Mouse (Mus musculus): ENCODE data around the gene Rfk. TPM values are rescaled to one million over a fixed set of nuclear protein-coding genes. Genes with fewer than 3 reads are reported as not detected.
A peak's percentile ranks its signal among the peaks of the same experiment; 100 is the strongest.

The Rfk gene
- polyA plus RNA-seq, 2 experiments: 29.8 to 59.0 TPM

DNA sequence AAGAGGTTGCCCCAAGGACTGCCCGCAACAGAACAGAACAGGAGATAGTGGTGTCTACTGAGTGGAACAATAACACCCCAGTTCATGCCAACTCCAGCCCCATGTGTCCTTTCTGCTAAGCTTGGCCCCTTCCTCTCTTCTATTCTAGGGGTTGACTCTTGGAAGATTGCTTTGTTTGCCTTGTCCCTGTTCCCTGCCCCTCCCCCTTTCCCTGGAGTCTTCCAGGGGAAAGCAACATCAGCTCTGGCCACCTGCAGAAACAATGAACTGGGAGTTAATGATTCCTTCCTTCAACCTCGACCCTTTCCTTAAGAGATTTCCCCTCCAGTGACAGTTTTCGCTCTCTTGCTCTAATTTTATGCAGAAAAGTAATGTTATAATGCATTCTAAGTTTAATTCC lies 36.5 kb upstream of the Rfk start:
- Histone ChIP-seq H3K9me3 (ENCODE audit: control insufficient read depth, low read length) (no peaks in the 10 kb centered on the region), H3K27me3 (ENCODE audit: control insufficient read depth, insufficient read depth, low read length) (no peaks in the 10 kb centered on the region), H3K4me1 (ENCODE audit: control insufficient read depth, insufficient read depth, low read length) (no peaks in the 10 kb centered on the region), H3K9ac (ENCODE audit: low read depth, low read length, severe bottlenecking) (no peak overlapping the region), H3K27ac (replicated peaks; ENCODE audit: low read depth, low read length) (no peak overlapping the region), H3K4me2 (replicated peaks; ENCODE audit: low read depth, low read length, severe bottlenecking) (no peak overlapping the region), H3K36me3 (ENCODE audit: control insufficient read depth, insufficient read depth, low read length) (no peaks in the 10 kb centered on the region), H3K4me3 (replicated peaks; ENCODE audit: low read length) (no peak overlapping the region)
- DNase-seq (ENCODE audit: low spot score): no peak
- 64% methylated on average over 3 of the region's 3 CpGs for WGBS
- ATAC-seq (ENCODE audit: low FRiP score, low read depth): no peak
- TF ChIP-seq POLR2A (IDR thresholded peaks at IDR 0.05; ENCODE audit: borderline replicate concordance, extremely low read depth, insufficient read depth, insufficient read length): no peak

DNA sequence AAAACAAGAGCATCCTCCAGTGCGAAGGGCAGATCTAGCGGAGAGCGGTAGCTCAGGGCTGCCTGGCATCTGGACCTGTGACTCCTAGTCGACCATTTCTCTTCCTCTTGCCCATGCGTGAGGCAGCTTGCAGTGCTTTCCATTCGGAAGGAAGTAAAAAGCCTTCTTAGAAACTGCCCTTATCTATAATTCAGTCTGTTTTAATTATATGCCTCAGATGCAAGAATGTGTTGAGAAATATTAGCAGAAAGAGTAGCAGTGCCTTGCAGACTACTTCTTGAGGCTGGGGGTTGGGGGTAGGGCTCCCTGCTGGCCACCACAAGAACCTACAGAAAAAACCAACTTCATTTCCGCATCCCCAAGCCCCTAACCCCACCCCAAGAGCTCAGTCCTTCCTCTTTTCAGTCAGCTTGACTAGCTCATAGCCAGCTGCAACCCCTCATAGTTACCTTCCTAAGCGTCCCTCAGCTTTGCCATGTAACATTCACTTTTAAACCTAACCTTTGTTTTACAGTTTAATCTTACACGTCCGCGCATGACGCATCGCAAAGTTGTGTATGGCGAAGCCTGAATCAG lies 34.4 kb upstream of the Rfk start:
- Histone ChIP-seq H3K4me3 (replicated peaks; ENCODE audit: low read length) (no peak overlapping the region), H3K9me3 (ENCODE audit: control insufficient read depth, low read length) (no peaks in the 10 kb centered on the region), H3K27me3 (ENCODE audit: control insufficient read depth, insufficient read depth, low read length) (no peaks in the 10 kb centered on the region), H3K27ac (replicated peaks; ENCODE audit: low read depth, low read length) (no peak overlapping the region), H3K9ac (ENCODE audit: low read depth, low read length, severe bottlenecking) (no peak overlapping the region), H3K4me2 (replicated peaks; ENCODE audit: low read depth, low read length, severe bottlenecking) (no peak overlapping the region), H3K4me1 (ENCODE audit: control insufficient read depth, insufficient read depth, low read length) (no peaks in the 10 kb centered on the region), H3K36me3 (ENCODE audit: control insufficient read depth, insufficient read depth, low read length) (no peaks in the 10 kb centered on the region)
- DNase-seq (ENCODE audit: low spot score): no peak
- no peak for ATAC-seq (ENCODE audit: low FRiP score, low read depth)
- 79% methylated on average over 14 of the region's 14 CpGs for WGBS
- no peak for TF ChIP-seq POLR2A (IDR thresholded peaks at IDR 0.05; ENCODE audit: borderline replicate concordance, extremely low read depth, insufficient read depth, insufficient read length)

DNA sequence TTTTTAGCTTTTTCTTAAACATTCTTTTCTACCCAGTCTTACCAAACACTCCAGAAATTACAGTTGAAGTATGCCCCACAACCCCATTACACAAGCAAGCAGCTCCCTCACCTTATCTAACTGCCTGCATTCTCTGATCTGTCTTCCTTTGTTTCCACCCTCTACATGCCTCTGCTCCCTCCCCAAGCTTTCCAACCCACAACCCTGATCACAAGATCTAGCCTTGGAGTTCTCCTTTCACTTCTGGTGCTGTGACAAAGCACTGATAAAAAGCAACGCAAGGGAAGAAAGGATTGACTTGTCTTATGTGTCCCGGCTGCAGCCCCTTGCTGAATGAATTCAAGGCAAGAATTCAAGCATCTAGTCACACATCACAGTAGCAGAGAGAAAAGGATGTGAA lies 32.7 kb upstream of the Rfk start:
- TF ChIP-seq POLR2A (IDR thresholded peaks at IDR 0.05; ENCODE audit: borderline replicate concordance, extremely low read depth, insufficient read depth, insufficient read length): no peak
- H3K27me3 ChIP-seq (ENCODE audit: control insufficient read depth, insufficient read depth, low read length): no peaks in the 10 kb centered on the region

DNA sequence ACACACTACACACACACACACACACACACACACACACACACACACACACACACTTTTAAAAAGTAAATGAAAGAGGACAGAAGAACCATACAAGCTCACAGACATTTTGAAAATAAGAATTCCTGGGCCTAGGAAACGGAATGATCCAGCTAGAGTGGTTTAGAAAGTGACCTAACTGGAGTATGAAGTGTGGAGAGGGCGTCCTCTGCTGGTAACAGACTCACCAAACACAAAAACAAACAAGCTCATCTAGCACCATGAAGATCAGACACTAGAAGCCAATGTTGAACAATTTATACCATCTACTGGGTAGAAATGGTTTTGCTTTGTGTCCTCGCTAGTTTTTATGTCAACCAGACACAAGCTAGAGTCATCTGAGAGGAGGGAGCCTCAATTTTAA lies 29.1 kb upstream of the Rfk start:
- Histone ChIP-seq H3K27me3 (ENCODE audit: control insufficient read depth, insufficient read depth, low read length) (no peaks in the 10 kb centered on the region), H3K4me1 (ENCODE audit: control insufficient read depth, insufficient read depth, low read length) (no peaks in the 10 kb centered on the region), H3K4me2 (replicated peaks; ENCODE audit: low read depth, low read length, severe bottlenecking) (no peak overlapping the region), H3K9me3 (ENCODE audit: control insufficient read depth, low read length) (no peaks in the 10 kb centered on the region), H3K36me3 (ENCODE audit: control insufficient read depth, insufficient read depth, low read length) (no peaks in the 10 kb centered on the region), H3K4me3 (replicated peaks; ENCODE audit: low read length) (no peak overlapping the region), H3K9ac (ENCODE audit: low read depth, low read length, severe bottlenecking) (no peak overlapping the region), H3K27ac (replicated peaks; ENCODE audit: low read depth, low read length) (no peak overlapping the region)
- 38% methylated on average over 3 of the region's 3 CpGs for WGBS
- DNase-seq (ENCODE audit: low spot score) (peak; percentile 18), ATAC-seq (ENCODE audit: low FRiP score, low read depth) (no peak)
- TF ChIP-seq POLR2A (IDR thresholded peaks at IDR 0.05; ENCODE audit: borderline replicate concordance, extremely low read depth, insufficient read depth, insufficient read length): no peak

More for the DNA sequence above, 32.7 kb upstream of the Rfk start:
- Histone ChIP-seq H3K9ac (ENCODE audit: low read depth, low read length, severe bottlenecking) (no peak overlapping the region), H3K4me2 (replicated peaks; ENCODE audit: low read depth, low read length, severe bottlenecking) (no peak overlapping the region), H3K4me3 (replicated peaks; ENCODE audit: low read length) (no peak overlapping the region), H3K27ac (replicated peaks; ENCODE audit: low read depth, low read length) (no peak overlapping the region), H3K9me3 (ENCODE audit: control insufficient read depth, low read length) (no peaks in the 10 kb centered on the region), H3K4me1 (ENCODE audit: control insufficient read depth, insufficient read depth, low read length) (no peaks in the 10 kb centered on the region), H3K36me3 (ENCODE audit: control insufficient read depth, insufficient read depth, low read length) (no peaks in the 10 kb centered on the region)
- ATAC-seq (ENCODE audit: low FRiP score, low read depth) (no peak), DNase-seq (ENCODE audit: low spot score) (no peak)
- 85% methylated on average over 2 of the region's 2 CpGs for WGBS

DNA sequence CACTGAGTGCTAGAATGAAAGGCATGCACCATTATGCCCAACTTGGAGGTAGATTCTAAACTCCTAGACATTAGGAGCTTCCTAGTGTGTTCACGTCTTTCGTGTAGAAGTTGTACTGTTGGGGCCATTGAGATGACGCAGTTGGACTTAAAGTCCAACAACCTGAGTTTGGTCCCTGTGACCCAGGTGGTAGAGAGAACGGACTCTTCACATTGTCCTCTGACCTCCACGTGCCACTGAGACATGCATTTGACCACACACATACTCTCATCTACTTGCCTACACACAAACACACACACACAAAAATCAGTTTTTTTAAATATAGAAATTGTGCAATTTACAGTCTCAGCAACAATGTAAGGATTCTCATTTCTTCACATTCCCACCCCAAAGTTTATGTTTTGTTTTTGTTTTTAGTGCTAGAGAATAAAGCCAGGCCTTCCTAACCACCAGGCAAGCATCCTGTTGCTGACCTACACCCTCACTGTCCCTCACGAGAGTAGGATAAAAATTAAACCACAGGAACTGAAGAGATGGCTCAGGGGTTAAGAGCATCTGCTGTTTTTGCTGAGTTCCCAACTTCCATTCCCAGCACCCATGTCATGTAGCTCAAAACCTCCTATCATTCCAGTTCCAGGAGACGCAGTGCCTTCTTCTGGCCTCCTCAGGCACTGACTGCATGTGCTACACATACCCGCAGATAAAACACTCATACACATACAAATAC lies 27.3 kb upstream of the Rfk start:
- no peak overlapping the region for H3K9ac ChIP-seq (ENCODE audit: low read depth, low read length, severe bottlenecking)
- H3K4me3 ChIP-seq (replicated peaks; ENCODE audit: low read length): no peak overlapping the region
- no peak overlapping the region for H3K4me2 ChIP-seq (replicated peaks; ENCODE audit: low read depth, low read length, severe bottlenecking)
- TF ChIP-seq POLR2A (IDR thresholded peaks at IDR 0.05; ENCODE audit: borderline replicate concordance, extremely low read depth, insufficient read depth, insufficient read length): no peak
- H3K36me3 ChIP-seq (ENCODE audit: control insufficient read depth, insufficient read depth, low read length): no peaks in the 10 kb centered on the region
- no peaks in the 10 kb centered on the region for H3K27me3 ChIP-seq (ENCODE audit: control insufficient read depth, insufficient read depth, low read length)
- H3K27ac ChIP-seq (replicated peaks; ENCODE audit: low read depth, low read length): no peak overlapping the region
- H3K9me3 ChIP-seq (ENCODE audit: control insufficient read depth, low read length): no peaks in the 10 kb centered on the region
- ATAC-seq (ENCODE audit: low FRiP score, low read depth): no peak
- no peaks in the 10 kb centered on the region for H3K4me1 ChIP-seq (ENCODE audit: control insufficient read depth, insufficient read depth, low read length)
- 88% methylated on average over 8 of the region's 8 CpGs for WGBS
- no peak for DNase-seq (ENCODE audit: low spot score)

Data from limb, embryonic 14.5 days (tissue).